Mouse (Mus musculus) myocyte (in vitro differentiated cells): ENCODE results near the gene Sec24d.

Source experiments
- CEBPB ChIP-seq: IDR thresholded peaks from 2 replicates; pipeline ENCODE4 v1.6.1; 2011; ENCODE audit warnings: mild to moderate bottlenecking, moderate library complexity; ENCODE audit not compliant: poor library complexity, insufficient read depth, severe bottlenecking
- E2F4 ChIP-seq: IDR thresholded peaks from one replicate; pipeline ENCODE4 v1.6.1; 2011; ENCODE audit warnings: mild to moderate bottlenecking, control low read depth, moderate library complexity; ENCODE audit not compliant: insufficient read depth
- MAX ChIP-seq: IDR thresholded peaks from one replicate; pipeline ENCODE4 v1.6.1; 2011; ENCODE audit warnings: low read depth, mild to moderate bottlenecking, control low read depth
- MYOD1 ChIP-seq, 3 experiments: IDR thresholded peaks; one replicate each; pipeline ENCODE4 v1.6.1; 2011; ENCODE audit warnings: control low read depth in 2 of 3, low read depth in 2 of 3, mild to moderate bottlenecking in 2 of 3, moderate library complexity in 1 of 3; ENCODE audit not compliant: insufficient read length in 2 of 3, control insufficient read depth in 1 of 3
- MYOG ChIP-seq, 3 experiments: IDR thresholded peaks; one replicate each; pipeline ENCODE4 v1.6.1; 2011; ENCODE audit warnings: control low read depth in 2 of 3, low read depth in 2 of 3, mild to moderate bottlenecking in 2 of 3; ENCODE audit not compliant: insufficient read length in 2 of 3, control insufficient read depth in 1 of 3, insufficient read depth in 1 of 3
- POLR2A ChIP-seq: IDR thresholded peaks from one replicate; pipeline ENCODE4 v1.6.1; 2011; ENCODE audit warnings: low read depth, mild to moderate bottlenecking, control low read depth, moderate library complexity; ENCODE audit not compliant: insufficient read length
- POLR2AphosphoS2 ChIP-seq: IDR thresholded peaks from one replicate; pipeline ENCODE4 v1.6.1; 2011; ENCODE audit warnings: low read depth, control low read depth; ENCODE audit not compliant: insufficient read length
- REST ChIP-seq: IDR thresholded peaks from one replicate; pipeline ENCODE4 v1.6.1; 2011; ENCODE audit warnings: mild to moderate bottlenecking, control low read depth, moderate library complexity; ENCODE audit not compliant: insufficient read depth, insufficient read length
- SRF ChIP-seq: IDR thresholded peaks from one replicate; pipeline ENCODE4 v1.6.1; 2011; ENCODE audit warnings: low read depth; ENCODE audit not compliant: control insufficient read depth, insufficient read length
- TCF12 ChIP-seq: IDR thresholded peaks from one replicate; pipeline ENCODE4 v1.6.1; 2011; ENCODE audit warnings: mild to moderate bottlenecking, control low read depth; ENCODE audit not compliant: poor library complexity, insufficient read depth, severe bottlenecking
- TCF3 ChIP-seq: IDR thresholded peaks from one replicate; pipeline ENCODE4 v1.6.1; 2011; ENCODE audit warnings: low read depth, control low read depth; ENCODE audit not compliant: insufficient read length
- USF1 ChIP-seq: IDR thresholded peaks from one replicate; pipeline ENCODE4 v1.6.1; 2011; ENCODE audit warnings: low read depth, mild to moderate bottlenecking, control low read depth, moderate library complexity

- TF ChIP-seq TCF3 (no peak), TCF12 (no peak), POLR2A (no peak), USF1 (no peak), POLR2AphosphoS2 (no peak), MYOG (IDR thresholded peaks at IDR 0.05; ENCODE audit: control insufficient read depth in 1 of 3, insufficient read depth in 1 of 3, insufficient read length in 2 of 3, low read depth in 2 of 3) (no peak), SRF (no peak), CEBPB (no peak), E2F4 (no peak), MYOD1 (IDR thresholded peaks at IDR 0.05; ENCODE audit: control insufficient read depth in 1 of 3, insufficient read length in 2 of 3, low read depth in 2 of 3) (no peak), REST (no peak), MAX (no peak)
These were observed 70.6 kb downstream of the Sec24d start for GRCm38 (mm10) chr3:123337853-123338252.
